Mouse (Mus musculus): ENCODE measurements around the gene Tbx15. TPM values are rescaled to one million over a fixed set of nuclear protein-coding genes. Genes with fewer than 3 reads are reported as not detected.

Tbx15 gene
- polyA plus RNA-seq, 1 experiment = 2.7 TPM

DNA sequence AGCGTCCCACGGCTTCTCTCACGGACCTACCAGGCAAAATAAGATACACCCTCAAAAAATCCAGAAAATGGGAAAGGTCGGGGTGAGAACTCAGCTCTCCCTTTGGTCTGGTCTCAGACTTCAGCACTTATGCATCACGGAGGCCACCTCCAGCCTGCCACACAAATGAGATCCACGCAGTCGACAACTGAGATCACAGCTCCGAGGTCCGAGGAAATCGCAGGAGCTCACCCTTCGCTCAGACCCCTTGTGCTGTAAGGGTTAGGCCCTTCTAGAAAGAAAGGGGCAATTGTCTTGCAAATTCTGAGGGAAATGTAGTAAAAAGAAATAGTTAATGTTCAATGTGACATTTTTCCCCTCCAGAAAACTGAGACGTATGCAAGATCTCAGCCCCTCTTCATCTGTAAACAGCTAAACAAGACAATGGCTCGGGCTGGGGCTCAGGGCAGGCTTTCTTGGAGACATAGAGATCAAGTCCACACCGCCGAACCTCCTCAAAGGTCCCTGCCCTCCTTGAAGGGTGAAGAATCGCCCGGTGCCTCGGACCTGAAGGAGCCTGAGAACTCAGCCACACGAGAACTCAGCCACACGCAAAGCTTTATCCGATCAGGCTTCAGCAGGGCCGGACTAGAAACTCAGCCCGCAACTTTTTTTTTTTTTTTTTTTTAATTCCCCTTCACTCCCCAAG is 4.9 kb upstream of the Tbx15 start:
- TF ChIP-seq CTCF (IDR thresholded peaks at IDR 0.05; ENCODE audit: control insufficient read depth, insufficient read depth, low read length) (no peak), POLR2A (IDR thresholded peaks at IDR 0.05; ENCODE audit: borderline replicate concordance, control insufficient read depth, low read depth, low read length) (no peak)
- 8% methylated on average over 23 of the region's 23 CpGs for WGBS
- Histone ChIP-seq H3K4me3 (replicated peaks; ENCODE audit: control insufficient read depth, low read depth, low read length) (no peak overlapping the region), H3K4me1 (ENCODE audit: control insufficient read depth, insufficient read depth, low read length) (no peaks in the 10 kb centered on the region; the same call in 1 of the 2 replicates), H3K27ac (ENCODE audit: control insufficient read depth, insufficient read depth, low read depth, low read length, poor library complexity) (no peak overlapping the region)

DNA sequence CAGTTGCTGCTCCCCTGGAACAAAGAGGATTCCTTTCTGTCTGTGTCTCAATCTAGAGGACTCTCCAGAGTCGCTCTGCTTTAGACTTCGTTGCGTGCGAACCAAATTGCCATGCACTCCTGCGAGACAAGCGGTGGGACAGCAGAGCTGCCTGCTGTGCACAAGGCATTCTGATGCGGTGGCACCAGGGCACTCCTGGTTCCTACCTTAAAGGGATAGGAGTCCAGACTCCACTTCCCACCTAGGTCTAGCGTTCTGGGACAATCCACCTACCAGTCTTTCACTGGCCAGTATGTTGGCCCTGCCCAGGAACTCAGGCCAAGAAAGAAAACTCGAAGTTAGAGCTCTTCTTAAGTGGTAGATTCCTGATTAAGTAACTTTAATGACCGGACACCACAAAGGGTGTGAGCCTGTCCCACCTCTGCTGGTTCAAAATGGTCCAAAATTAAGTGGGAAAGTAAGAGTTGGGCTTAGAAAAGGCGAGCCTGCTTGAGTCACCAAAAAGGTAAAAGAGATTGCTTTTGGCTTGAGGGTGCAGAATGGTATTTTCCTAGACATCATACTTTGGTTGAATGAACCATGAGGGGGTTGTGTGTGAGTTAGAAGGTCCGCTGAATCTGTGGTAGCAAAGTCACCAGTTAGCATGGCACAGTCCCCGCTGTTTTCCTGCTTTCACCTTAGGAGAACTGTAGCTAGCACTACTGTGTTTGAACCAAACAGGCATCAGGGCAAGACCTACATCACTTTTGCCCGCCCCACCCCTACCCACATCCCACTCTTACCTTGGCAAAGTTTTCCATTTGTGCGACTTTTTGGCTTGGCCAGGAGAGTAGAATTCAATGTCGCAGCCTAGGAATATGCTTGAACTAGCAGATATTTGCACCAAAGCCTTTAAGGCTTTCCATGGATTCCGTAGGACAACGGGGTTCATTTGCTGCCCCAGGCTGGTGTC is 4.1 kb upstream of the Tbx15 start:
- TF ChIP-seq POLR2A (IDR thresholded peaks at IDR 0.05; ENCODE audit: borderline replicate concordance, control insufficient read depth, low read depth, low read length) = no peak
- Histone ChIP-seq H3K27ac (ENCODE audit: control insufficient read depth, insufficient read depth, low read depth, low read length, poor library complexity) (no peak overlapping the region), H3K4me3 (replicated peaks; ENCODE audit: control insufficient read depth, low read depth, low read length) (no peak overlapping the region), H3K4me1 (ENCODE audit: control insufficient read depth, insufficient read depth, low read length) (no peaks in the 10 kb centered on the region; the same call in 1 of the 2 replicates)
- 10% methylated on average over 18 of the region's 18 CpGs for WGBS

DNA sequence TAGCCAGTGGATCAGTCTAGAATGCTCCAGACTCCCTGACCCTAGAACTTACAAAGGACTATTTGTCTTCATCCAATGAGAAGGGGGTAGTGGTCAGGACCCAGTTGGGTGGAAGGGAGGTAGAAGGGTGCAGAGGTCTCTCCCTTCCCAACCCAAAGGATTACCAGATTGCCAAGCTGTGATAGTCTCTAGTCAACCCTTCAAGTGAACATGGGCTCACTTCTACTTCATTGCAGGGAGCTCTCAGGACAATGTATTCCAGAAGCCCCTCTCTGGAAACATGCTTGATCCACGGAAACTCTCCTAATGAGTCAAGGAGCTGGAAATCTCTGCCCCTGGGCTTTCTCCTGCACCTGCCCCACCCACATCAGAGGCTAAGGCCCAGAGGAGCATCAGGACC is 1.5 kb upstream of the Tbx15 start:
- no peaks in the 10 kb centered on the region; the same call in 1 of the 2 replicates for H3K4me1 ChIP-seq (ENCODE audit: control insufficient read depth, insufficient read depth, low read length)
- H3K27ac ChIP-seq (ENCODE audit: control insufficient read depth, insufficient read depth, low read depth, low read length, poor library complexity) = no peak overlapping the region
- TF ChIP-seq CTCF (IDR thresholded peaks at IDR 0.05; ENCODE audit: control insufficient read depth, insufficient read depth, low read length) = no peak
- TF ChIP-seq POLR2A (IDR thresholded peaks at IDR 0.05; ENCODE audit: borderline replicate concordance, control insufficient read depth, low read depth, low read length) = no peak
- 19% methylated on average over 1 of the region's 1 CpGs for WGBS
- H3K4me3 ChIP-seq (replicated peaks; ENCODE audit: control insufficient read depth, low read depth, low read length) = no peak overlapping the region

DNA sequence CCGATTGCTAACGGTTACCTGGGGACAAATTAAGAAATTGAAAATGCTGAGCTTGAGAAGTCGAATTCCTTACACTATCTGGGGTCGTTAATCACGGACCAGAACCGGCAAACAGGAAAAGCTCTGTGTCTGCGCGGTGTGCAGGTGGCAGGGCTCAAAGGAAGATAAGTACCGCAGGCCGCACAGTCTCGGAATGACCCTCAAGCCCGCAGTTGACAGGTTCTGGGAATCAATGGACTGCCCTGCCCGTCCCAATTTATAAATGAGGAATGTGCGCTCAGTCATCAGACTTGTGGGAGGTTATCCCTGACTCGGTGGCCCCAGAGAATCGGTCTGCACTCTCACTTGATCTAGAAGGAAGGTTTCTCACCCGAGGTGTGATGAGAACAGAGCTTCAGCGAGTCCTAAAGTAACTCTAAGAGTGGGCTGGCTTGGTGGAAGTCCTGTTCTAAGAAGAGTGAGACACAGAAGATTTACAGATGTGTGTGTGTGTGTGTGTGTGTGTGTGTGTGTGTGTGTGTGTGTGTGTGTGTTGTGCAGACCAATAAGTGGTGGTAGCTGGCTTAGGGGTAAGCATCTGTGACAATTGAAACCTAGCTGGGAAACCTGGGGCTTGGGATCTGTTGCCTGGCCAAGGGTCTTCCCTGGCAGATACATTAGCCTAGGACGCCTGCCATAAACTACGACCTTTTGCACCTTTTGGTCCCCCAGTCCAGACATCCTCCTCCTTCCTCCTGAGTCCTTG is 708 bp upstream of the Tbx15 start:
- H3K27ac ChIP-seq (ENCODE audit: control insufficient read depth, insufficient read depth, low read depth, low read length, poor library complexity) = no peak overlapping the region
- no peak overlapping the region for H3K4me3 ChIP-seq (replicated peaks; ENCODE audit: control insufficient read depth, low read depth, low read length)
- TF ChIP-seq POLR2A (IDR thresholded peaks at IDR 0.05; ENCODE audit: borderline replicate concordance, control insufficient read depth, low read depth, low read length) (no peak), CTCF (IDR thresholded peaks at IDR 0.05; ENCODE audit: control insufficient read depth, insufficient read depth, low read length) (no peak)
- WGBS = 3% methylated on average over 20 of the region's 20 CpGs
- no peaks in the 10 kb centered on the region; the same call in 1 of the 2 replicates for H3K4me1 ChIP-seq (ENCODE audit: control insufficient read depth, insufficient read depth, low read length)

DNA sequence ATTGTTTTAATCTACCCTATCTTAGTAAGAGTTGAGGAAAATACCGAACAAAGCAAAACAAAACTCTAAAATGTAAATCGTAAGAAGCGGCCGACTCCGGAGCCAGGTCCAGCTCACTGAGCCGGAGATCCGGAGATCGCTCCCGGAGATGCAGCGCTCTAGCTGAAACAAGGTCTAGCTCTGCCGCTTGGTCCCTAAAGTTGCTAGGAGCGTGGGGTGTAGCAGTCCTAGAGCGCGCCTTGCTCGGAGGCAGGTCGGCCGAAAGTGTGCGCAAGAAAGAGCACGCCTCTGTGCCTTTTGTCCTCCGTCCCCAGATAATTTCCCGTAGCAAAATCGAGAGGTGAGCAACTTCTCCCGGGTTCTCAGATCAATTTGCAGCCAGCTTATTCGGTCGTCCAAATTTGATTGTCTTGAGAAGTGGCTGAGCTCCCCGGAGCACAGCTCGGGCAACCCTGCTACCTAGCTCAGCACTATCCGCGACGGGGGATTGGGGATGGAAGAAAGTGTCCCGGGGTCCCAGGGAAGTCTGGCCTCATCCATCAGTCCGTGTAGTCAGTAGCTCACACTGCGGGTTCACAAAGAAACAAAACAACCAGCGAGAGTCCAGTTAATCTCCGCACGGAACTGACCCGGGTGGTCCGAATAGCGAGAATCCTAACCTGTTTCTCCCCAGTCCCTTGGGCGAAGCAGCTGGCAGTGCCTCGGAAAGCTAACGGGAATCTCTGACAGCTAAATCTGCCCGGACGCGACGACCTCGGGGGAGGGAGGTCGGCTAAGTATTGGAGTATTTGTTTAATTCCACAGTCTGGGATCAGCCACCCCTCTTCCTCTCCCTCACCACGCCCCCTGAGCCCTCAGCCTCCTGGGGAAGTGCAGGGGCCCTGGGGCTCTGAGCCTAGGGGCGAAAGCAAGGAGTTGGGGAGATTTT is 894 bp downstream of the Tbx15 start:
- H3K4me3 ChIP-seq (replicated peaks; ENCODE audit: control insufficient read depth, low read depth, low read length) = no peak overlapping the region
- H3K27ac ChIP-seq (ENCODE audit: control insufficient read depth, insufficient read depth, low read depth, low read length, poor library complexity) = no peak overlapping the region
- H3K4me1 ChIP-seq (ENCODE audit: control insufficient read depth, insufficient read depth, low read length) = no peaks in the 10 kb centered on the region
- TF ChIP-seq POLR2A (IDR thresholded peaks at IDR 0.05; ENCODE audit: borderline replicate concordance, control insufficient read depth, low read depth, low read length) (no peak), CTCF (IDR thresholded peaks at IDR 0.05; ENCODE audit: control insufficient read depth, insufficient read depth, low read length) (no peak)
- WGBS = 3% methylated on average over 50 of the region's 50 CpGs

DNA sequence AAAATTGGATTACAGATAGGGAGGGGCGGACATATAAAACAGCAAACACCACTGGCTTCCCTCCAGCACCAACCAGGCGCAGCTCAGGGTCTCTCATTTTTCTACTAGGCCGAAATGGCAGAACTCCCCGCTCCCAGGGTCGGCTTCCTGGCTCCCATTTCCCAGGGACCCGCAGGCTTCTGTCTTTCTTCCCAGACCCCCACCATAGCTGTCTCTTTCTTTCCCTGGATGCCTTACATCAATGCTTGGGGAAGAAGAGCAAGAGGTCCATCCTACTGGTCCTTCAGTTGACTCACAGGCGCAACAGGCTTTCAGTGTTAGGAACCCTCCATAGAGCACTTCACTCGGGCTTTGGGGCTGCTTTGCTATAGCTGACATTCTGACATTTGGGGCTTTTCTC is 2.3 kb downstream of the Tbx15 start:
- WGBS = 17% methylated on average over 8 of the region's 8 CpGs
- Histone ChIP-seq H3K4me1 (ENCODE audit: control insufficient read depth, insufficient read depth, low read length) (no peaks in the 10 kb centered on the region), H3K27ac (ENCODE audit: control insufficient read depth, insufficient read depth, low read depth, low read length, poor library complexity) (no peak overlapping the region), H3K4me3 (replicated peaks; ENCODE audit: control insufficient read depth, low read depth, low read length) (no peak overlapping the region)
- TF ChIP-seq CTCF (IDR thresholded peaks at IDR 0.05; ENCODE audit: control insufficient read depth, insufficient read depth, low read length) (no peak), POLR2A (IDR thresholded peaks at IDR 0.05; ENCODE audit: borderline replicate concordance, control insufficient read depth, low read depth, low read length) (no peak)

DNA sequence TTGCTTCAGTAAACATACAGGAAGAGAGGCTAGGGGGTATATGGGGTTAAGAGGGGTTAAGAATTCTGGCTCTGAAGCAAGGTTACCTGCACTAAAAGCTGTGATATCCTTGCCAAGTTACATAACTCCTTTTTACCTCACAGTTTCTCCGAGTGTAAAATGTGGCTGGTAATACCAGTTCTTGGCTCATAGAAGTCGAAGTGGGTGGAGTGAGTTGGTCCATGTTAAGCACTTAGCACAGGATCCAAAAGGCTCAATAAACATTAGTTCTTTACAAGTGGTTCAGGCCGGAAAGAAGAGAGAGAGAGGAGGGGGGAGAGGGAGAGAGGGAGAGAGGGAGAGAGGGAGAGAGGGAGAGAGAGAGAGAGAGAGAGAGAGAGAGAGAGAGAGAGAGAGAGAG is 5.2 kb downstream of the Tbx15 start:
- H3K27ac ChIP-seq (ENCODE audit: control insufficient read depth, insufficient read depth, low read depth, low read length, poor library complexity) = no peak overlapping the region
- H3K4me3 ChIP-seq (replicated peaks; ENCODE audit: control insufficient read depth, low read depth, low read length) = no peak overlapping the region
- TF ChIP-seq CTCF (IDR thresholded peaks at IDR 0.05; ENCODE audit: control insufficient read depth, insufficient read depth, low read length) (no peak), POLR2A (IDR thresholded peaks at IDR 0.05; ENCODE audit: borderline replicate concordance, control insufficient read depth, low read depth, low read length) (no peak)
- no peaks in the 10 kb centered on the region for H3K4me1 ChIP-seq (ENCODE audit: control insufficient read depth, insufficient read depth, low read length)
- 18% methylated on average over 3 of the region's 3 CpGs for WGBS

All from bone marrow, adult 2 months (tissue).